Mouse (Mus musculus) granulocyte monocyte progenitor cell, adult 5-6 weeks (primary cell): ENCODE measurements around the gene Rbms2. TPM values are rescaled to one million over a fixed set of nuclear protein-coding genes. Genes with fewer than 3 reads are reported as not detected.
"Not testable (repeated sequence)": the region's sequence is repeated elsewhere in the genome, so short reads cannot be mapped to it uniquely, and the experiment has no call there.

ENCODE experiments used
- ATAC-seq: replicated peaks from 2 replicates; pipeline ENCODE4 v1.8.0; 2016; ENCODE audit warnings: mild to moderate bottlenecking, moderate TSS enrichment, inconsistent platforms; ENCODE audit not compliant: poor library complexity, severe bottlenecking
- total RNA-seq, 2 experiments: library from RNA; stranded (forward) in 1 of 2; stranded (reverse) in 1 of 2; fragments of 200-712, 200-1000 nt in 1 of 2; fragments of >200 nt in 1 of 2; fragmentation: Nextera tagmentation in 1 of 2; gene quantifications; 2 replicates each; pipeline ENCODE4 v1.2.3; 2014 to 2017

Rbms2 gene
- 14.3 and 20.5 TPM in 2 replicates for total RNA-seq (2014; fragmentation: Nextera tagmentation)
- 1.8 and 2.1 TPM in 2 replicates for total RNA-seq (2017)

DNA sequence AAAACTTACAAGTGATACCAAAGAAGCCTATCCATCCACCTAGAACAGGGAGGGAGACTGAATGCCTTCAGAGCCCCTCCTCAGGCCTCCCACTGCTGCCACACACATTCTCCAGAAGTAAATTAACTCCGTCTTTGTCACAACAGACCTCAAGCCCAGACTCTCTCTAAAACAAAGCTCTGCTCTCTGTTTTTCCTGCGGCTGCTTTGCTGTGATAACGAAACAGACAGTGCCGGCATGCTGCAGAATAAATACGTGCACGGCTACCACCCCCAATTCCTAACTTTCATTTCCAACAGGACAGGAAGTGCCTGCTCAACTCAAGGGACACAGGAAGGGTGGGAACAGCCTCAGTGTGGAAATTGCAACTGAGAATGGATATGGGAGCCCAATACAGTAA, at the start of gene Rbms2:
Rbms2 (minus strand) TSS at position 309 of the 400 bp plus-strand sequence.
- no peak for ATAC-seq

DNA sequence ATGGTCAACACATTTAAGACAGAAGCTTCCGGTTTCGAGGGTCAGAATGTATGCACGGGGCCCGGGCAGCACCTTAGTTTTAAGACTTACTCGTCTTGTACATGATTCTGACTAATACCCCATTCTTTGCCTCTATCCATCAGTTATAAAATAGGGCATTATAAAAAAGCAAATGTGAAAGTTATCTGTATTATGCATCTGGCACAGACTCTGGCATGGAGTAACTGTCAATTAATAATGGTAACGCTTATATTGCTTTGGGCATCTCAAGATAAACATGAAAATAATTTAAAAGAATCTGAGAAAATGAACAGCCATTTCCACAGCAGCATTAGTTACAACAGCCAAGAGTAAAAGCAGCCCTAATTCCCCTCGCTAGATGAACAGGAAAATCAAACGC, 47.9 kb upstream of the Rbms2 start:
- ATAC-seq, result no peak

DNA sequence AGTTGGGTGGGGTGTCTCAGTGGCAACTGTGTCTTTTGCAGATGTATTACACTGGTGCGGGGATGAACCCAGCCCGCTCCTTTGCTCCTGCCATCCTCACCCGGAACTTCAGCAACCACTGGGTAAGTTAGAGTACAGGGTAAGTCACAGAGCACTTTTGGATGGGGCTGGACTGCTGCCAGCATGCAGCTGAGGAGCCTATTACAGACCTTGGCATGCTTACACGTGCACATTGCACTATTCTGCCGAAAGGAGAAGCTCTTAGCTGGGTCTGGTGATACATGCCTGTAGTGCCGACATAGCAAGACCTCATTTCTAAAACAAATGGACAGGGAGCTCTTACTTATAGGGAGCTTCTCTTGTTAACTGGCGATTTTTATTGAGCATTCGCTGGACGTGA, 47.5 kb upstream of the Rbms2 start:
- no peak for ATAC-seq

DNA sequence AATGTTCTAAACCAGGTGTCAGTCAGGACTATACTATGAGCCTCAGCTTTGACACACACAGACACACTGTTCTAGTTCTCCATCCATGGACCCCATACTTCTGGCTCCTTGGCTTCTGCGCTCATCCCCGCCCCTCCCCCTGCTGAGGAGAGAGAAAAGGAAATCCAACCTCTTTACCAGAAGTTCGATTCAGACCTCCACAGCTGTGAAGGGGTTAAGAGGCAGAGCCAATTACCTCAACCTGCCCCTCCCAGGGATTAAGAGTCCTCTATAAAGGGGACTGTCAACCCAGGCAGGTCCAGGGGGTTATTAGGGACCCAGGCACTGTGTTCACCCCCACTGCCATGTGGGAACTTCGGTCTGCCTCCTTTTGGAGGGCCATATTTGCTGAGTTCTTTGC, 45.4 kb upstream of the Rbms2 start, which contains the start of gene Mip:
Mip (plus strand) TSS at position 301 of the 400 bp plus-strand sequence.
- ATAC-seq, result no peak

DNA sequence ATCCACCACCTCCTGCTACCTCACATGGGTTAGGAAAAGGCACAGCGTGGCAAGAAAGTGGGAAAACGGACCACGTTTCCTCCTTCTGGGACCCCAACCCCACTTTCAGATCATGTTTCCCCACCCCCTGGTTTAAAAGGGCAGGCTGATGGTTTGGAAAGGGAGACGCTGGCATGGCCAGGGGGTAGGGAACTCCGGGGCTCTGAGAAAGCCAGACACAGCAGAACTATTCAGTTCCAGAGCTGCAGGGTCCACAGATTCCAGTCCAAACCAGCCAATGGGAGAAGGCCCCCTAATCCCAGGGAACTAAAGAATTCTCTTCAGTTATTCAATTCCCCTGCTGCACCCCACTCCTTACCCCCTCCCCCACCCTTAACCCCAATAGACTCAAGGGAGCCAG, 45.0 kb upstream of the Rbms2 start:
- ATAC-seq, result no peak

DNA sequence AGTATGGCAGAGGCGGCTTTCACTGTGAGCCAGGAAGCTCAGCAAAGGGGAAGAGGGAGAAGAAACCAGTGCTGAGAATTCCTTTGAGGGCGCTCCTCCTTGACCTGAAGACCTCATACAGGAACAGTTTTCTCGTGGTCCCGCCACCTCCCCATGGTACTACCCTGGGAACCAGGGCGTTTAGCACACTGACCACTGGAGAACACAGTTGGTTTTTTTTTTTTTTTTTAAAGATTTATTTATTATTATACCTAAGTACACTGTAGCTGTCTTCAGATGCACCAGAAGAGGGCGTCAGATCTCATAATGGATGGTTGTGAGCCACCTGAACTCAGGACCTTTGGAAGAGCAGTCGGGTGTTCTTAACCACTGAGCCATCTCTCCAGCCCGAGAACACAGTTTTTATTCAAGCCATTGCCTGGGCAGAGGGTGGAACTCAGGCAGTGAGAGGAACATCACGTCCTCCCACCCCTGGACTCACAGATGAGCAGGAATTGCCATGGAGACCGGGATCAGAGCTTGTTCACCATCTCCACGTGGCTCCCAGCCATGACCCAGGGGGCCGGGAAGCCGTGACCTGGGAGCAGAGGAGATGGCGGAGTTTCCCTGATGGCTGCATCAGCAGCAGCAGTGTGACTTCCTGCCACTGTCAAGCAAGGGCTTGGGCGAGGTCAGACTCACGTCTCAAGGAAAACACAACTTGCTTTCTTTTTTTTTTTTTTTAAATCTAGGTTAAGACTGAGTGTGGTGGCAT, 41.6 kb upstream of the Rbms2 start:
- ATAC-seq, result no peak

DNA sequence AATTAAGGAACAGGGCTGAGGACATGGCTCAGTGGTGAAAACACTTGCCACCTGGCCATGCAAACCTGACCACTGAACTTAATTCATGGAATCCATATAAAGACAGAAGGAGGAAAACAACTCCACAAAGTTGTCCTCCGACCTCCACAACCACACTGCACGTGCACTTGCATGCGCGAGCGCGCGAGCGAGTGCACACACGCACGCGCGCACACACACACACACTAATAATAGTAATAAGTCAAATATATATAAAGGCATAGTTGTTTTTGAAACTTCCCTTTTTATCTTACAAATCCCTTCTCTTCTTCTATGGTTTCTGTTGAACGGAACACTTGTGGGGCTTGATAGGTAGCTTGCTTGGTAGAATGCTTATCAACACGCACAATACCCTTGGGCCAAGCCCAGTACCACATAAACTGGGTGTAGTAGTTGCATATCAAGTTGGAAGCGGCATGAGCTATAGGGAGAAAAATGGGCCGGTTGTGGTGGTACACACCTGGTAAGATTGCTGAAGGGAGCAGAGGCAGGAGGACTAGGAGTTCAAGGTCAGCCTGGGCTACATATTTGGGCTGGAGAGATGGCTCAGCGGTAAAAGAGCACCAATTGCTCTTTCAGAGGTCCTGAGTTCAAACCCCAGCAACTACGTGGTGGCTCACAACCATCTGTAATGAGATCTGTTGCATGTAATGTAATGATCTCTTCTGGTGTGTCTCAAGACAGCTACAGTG, 38.5 kb upstream of the Rbms2 start:
- ATAC-seq, result no peak

DNA sequence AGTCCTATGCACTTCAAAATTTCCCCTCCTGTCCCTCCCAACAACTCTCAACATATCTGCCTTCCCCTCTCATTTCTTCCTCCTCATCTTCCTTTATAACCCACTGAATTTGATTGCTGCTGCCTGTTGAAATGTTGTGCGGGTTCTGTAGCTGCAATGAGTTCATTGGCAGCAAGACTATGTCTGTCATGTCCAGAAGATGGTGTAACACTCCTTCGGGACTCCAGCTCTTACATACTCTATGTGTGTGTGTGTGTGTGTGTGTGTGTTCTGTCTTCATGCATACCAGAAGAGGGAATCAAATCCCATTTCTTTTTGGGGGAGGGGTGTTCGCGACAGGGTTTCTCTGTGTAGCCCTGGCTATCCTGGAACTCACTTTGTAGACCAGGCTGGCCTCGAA, 34.9 kb upstream of the Rbms2 start:
- ATAC-seq, result no peak

DNA sequence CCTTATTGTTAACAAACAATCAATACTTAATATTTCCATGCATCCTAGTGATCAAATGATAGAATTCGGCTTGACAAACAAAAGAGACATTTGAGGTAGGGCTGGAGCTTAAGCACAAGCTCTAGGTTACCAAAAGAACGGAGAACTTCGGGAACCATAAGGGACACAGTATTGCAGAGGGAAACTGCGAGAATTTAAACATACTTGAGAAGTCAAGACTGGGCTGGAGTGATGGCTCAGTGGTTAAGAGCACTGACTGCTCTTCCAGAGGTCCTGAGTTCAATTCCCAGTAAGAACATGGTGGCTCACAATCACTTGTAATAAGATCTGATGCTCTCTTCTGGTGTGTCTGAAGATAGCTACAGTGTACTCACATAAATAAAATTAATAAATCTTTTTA, 34.0 kb upstream of the Rbms2 start:
- ATAC-seq, result not testable (repeated sequence)

DNA sequence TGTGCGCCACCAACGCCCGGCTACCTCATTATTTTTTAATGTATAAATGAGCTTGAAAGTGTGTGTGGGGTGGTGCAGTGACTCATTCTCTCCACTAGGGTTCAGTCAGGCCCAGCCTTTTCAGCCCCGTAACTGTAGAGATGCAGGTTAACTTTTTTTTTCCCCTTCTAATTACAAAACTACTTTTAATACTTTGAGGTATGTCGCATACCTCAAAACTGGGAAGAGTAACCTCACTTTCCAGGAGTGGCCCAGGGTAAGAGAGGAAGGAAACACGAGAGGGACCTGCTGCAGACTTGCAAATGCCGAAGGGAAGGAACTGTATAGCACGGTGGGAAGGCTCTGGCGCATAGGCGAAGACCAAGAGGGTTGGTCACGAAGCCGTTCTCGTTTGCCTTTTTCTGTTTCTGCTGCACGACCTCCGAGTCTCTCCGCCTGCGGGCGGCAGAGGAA, 32.8 kb upstream of the Rbms2 start:
- peak; percentile 60 for ATAC-seq

DNA sequence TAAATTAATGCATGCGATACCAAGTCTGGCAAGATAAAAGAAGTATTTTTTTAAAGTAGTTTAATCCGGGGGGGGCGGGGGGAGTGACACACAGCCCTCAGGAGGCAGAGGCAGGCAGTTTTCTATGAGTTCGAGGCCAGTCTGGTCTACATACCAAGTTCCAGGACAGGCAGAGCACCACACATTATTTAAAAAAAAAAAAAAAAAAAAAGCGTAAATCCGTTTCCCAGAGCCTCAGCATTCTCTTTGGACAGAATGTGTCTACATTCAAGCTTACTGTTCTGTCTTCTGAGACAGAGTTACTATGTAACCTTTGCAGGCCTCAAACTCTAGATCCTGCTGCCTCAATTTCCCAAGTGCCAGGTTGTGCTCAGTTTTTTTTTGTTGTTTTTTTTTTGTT, 32.1 kb upstream of the Rbms2 start:
- ATAC-seq, result no peak

DNA sequence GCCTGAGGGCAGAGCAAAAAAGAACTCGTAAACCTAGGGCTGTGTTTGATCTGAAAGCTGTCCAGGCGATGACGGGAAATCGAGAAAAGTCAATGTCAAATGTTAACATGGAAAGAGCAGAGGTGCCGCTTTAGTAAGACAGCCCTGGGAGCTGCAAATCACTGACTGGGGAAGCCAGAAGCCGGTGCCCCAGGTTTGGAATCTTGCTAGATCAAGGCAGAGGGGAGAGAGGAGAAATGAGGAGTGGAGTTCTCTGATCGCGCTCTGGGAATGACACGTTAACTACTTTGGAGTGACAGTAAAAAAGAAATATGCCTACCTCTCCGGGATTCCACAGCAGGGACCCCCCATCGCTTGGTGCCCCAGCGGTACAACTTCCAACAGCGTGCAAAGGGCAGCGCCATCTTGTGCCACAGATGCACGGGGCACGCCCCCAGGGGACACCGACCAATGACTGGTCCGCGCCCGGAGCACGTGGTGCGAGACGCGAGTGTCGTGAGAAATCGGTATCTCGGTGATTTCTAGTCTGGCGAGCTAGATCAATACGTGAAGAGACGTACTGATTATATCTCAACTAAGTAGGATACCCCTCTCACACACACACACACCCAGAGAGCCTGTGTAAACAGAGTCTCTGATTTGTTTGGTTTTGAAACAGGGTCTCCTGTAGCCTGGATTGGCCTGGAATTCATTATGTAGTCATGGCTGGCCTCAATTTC, 31.5 kb upstream of the Rbms2 start, which contains the start of gene Spryd4:
Spryd4 (minus strand) TSS at position 418 of the 719 bp plus-strand sequence.
- ATAC-seq, result peak; percentile 86

DNA sequence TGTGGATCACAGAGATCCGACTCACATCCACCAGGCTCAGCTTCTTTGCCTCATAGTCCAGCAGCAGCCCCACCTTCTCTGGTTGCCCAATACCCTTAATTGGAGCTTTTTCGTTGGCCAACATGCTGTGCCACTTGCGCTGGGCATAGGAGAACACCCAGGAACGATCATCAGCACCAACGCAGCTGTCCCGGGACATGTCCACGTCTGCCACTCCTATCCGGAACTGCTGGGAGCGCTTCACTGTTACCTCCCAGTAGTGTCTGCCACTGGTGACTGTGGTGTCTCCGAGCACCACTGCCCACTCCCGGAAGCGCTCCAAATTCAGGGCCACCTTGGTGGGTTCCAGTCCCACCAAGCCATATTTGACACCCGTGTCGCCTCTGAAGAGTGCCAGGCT, 30.9 kb upstream of the Rbms2 start:
- peak; percentile 58 for ATAC-seq

DNA sequence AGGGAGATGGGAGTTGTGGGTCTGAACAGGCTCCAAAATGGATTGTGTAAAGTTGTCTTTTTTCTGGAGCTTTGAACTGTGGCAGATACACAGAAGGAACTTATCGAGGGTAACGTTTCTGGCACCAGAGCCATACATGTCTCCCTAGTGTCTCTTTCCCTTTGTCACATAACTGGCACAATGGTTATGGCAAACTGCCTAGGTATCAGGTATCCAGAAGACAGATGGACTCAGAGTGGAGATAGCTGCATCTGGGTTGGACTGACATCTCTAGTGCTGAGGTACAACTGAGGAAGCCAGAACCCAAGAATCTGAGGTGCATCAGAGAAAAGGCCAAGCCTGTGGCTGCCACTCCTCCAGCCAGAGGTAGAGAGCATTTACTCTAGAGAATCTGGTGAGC, 30.0 kb upstream of the Rbms2 start:
- ATAC-seq, result no peak

DNA sequence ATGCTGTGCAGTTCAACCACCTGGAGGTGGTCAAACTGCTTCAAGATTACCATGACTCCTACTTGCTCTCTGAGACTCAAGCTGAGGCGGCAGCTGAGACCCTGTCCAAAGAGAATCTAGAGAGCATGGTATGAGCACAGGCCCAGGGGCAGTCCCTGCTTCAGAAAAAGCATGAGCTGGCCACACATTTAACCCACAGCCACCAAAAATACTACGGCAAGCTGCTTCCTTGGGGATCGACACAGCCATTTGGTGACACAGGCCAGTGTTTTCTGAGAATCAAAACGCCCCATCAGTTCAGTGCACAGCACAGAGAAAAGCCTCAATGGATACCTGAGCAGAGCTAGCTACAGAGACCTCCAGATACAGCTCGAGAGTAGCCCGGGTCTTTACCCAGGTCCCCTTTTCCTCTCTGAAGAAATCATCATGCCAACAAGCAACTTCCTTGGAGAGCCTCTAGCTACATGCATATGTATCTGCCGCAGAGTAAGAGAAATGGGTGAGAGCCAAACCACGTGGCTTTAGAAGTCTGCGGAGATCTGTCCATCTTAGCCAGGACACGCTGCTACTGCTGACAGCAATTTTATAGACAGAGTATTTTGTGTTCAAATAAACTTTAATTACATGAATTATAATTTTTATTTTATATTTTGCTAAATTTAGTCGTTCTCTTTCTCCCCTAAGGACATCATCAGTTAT, 29.4 kb upstream of the Rbms2 start:
- no peak for ATAC-seq

DNA sequence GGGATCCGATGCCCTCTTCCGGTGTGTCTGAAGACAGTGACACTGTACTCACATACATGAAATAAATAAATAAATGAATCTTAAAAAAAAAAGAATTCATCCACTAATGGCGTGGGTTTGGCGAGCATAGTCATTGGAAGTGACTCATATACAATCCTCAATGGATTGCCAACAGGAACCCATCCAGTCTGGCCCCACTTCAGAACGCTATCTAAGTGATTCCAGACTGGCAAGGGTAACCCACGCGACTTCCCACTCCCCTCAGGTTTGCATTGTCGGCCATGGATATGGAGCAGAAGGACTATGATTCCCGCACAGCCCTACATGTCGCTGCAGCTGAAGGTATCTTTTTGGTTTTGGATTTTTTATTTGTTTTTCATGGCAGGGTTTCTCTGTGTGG, 28.2 kb upstream of the Rbms2 start:
- no peak for ATAC-seq

DNA sequence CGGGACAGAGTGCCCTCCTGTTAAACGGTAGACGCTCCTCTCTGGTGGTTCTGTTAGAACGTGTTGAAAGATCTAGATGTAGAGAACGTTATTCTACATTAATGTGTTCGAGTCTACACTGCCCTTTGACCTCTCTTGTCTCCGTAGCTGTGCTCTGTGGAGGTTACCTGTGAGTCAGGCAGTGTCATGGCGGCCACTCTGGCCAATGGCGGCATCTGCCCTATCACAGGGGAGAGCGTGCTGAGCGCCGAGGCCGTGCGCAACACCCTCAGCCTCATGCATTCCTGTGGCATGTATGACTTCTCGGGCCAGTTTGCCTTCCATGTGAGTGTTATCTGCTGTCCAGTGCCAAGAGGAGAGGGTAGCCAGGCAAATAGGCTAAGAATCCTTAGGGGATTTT, 24.8 kb upstream of the Rbms2 start:
- ATAC-seq, result no peak

DNA sequence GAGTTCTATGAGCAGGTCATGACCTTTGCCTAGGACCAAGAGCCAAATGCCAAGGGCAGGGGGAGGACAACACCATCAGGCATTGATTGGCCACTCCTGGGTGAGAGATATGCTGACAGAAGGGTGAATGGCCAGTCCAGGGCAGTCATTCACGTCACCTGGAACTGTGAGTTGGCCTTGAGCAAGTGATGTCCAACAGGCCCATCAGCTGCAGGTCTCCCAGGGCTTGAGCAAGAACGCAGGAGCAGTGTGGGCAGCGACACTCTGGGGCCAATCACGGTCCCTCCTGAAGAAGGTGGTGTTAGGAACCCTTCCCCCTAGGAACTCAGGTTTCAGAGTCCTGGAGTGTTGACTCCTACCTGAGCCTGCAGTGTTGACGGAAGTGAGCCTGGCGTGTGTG, 21.8 kb upstream of the Rbms2 start:
- no peak for ATAC-seq

DNA sequence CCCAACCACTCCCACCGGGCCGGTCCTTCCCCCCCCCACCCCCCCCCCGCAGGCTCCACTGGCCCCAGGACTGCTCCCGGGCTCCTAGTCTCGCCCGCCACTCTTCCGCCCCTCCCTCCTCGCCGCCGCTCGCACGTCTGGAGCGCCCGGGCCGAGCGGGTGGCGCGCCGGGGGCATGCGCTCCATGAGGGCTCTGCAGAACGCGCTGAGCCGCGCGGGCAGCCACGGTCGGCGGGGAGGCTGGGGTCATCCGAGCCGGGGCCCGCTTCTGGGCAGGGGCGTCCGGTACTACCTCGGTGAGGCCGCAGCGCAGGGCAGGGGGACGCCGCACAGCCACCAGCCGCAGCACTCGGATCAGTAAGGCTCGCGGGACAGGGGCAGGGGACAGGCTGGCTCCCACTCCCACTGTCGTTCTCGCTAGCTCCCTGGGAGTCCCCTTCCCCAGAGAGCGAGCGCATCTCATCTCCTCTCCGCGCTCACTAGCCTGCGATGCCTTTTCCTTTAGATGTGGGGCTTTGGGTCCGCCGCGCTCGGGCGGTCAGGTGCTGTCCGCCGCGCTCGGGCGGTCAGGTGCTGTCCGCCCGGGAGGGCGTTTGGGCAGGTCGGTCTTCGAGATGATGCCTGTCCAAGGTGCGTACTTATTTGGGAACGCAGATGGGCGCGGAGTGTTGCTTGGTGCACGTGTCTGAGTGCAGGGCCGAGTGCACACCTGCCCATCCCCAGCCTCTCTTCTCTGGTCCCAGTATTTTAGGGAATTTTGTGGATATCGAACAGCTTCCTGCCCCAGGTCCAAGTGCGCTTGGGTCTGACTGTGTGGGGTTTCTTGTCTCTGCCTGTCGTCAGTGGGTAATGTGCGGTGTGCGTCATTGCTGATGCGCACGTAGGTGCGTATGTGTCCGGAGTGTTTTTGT, 14.7 kb upstream of the Rbms2 start:
- ATAC-seq, result peak; percentile 55
